Mouse (Mus musculus) retina, postnatal 7 days (tissue): ENCODE data around the gene Ube2n.
A peak's percentile ranks its signal among the peaks of the same experiment; 100 is the strongest.

ENCODE experiments used
- DNase-seq: peaks from one replicate; pipeline ENCODE4 v3.0.0-alpha.2; 2012; ENCODE audit warnings: low read depth, low spot score

The Ube2n gene

GRCm38 (mm10) chr10:95559426-95559825, 44.5 kb downstream of the Ube2n start:
- no peak for DNase-seq

- no peak for DNase-seq
Measured at GRCm38 (mm10) chr10:95560394-95560983, 45.5 kb downstream of the Ube2n start.

GRCm38 (mm10) chr10:95561616-95562015, 46.7 kb downstream of the Ube2n start:
- no peak for DNase-seq

DNA sequence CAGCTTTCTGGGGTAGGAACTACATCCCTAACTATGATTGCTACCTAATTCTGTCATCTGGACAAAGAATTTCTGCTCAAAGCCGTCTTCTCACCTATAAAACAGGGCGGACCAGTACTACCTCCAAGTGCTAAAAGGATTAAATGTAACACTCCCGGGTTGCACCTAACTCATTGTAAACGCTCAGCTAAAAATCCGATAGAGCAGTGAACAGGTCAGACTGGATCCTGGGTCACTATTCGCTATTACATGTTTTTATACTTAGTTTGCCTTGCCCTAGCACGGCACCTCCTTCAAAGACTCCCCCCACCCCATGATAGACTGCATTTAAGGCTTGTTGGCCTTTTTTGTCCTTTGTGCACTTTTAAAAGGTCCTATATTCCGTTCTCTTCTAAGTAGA, 47.5 kb downstream of the Ube2n start:
- no peak for DNase-seq

- DNase-seq: no peak
Measured at GRCm38 (mm10) chr10:95562859-95563841, 48.2 kb downstream of the Ube2n start.

GRCm38 (mm10) chr10:95563851-95564845, 49.2 kb downstream of the Ube2n start, which contains the start of gene Nudt4:
Nudt4 (minus strand) TSS chr10:95564146.
- DNase-seq: peak; percentile 91

- no peak for DNase-seq
Measured at GRCm38 (mm10) chr10:95565156-95565854, 50.4 kb downstream of the Ube2n start.

DNA sequence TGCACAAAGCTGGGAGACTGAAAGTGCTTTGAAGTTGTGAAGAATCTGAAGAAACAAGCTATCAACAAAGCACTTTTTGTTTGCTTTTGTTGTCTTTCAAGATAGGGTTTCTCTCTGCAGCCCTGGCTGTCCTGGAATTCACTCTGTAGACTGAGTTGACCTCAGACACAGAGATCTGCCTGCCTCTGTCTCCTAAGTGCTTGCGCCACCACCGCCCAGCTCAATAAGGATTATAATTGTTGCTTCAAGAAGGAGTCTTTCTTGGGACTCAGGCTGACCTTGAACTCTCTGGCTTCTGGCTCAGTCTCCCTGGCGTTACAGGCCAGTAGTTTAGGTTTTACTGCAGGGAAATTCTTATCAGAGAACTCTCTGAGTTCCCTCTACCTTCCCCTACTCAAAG, 51.8 kb downstream of the Ube2n start:
- no peak for DNase-seq

- DNase-seq: no peak
Measured at GRCm38 (mm10) chr10:95567550-95567949, 52.6 kb downstream of the Ube2n start.

GRCm38 (mm10) chr10:95568016-95568415, 53.1 kb downstream of the Ube2n start:
- no peak for DNase-seq

DNA sequence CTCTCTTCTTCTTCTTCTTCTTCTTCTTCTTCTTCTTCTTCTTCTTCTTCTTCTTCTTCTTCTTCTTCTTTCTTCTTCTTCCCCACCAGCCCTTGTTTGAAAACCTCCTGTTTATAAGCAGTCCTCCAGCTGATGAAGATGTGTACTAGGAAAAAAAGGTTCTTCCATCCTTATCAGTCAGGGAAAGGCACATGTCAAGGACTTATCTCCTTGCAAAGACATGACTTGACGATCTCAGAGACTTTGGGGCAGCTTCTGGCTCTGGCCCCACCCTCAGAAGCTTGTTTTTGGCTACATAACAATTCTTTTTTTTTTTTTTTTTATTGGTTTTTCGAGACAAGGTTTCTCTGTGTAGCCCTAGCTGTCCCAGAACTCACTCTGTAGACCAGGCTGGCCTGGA, 54.5 kb downstream of the Ube2n start:
- no peak for DNase-seq

GRCm38 (mm10) chr10:95574994-95575393, 60.0 kb downstream of the Ube2n start:
- no peak for DNase-seq

- no peak for DNase-seq
Measured at GRCm38 (mm10) chr10:95575839-95576380, 61.0 kb downstream of the Ube2n start.

DNA sequence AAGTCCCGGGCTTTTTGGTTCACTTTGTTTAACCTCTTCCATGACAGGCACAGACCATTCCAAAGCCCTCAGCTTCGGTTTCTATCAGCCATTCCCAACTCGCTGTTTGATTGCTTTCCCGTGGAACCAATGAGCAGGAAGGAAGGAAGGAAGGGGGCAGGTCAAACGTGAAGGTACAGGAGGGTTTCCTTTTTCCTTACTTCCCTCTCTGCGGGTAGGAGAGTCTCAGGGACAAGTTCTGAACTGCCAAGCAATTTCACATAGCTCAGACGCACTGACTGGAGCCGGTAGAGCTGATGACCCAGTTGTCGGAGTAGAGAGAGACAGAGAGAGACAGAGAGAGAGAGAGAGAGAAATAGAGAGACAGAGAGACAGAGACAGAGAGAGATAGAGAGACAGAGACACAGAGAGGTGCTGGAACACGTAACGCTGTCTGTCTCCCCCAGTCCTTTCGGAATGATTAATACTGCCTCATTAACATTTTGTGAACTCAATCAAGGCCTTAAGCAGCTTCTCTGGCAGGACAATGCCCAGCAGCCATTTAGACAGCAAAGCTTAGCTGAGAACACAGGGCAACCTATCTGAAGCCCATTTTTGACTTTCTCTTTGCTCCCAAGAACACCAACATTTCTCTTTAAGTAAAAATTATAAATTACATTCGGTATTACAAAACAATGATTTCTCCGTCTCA, 62.1 kb downstream of the Ube2n start:
- DNase-seq: no peak

DNA sequence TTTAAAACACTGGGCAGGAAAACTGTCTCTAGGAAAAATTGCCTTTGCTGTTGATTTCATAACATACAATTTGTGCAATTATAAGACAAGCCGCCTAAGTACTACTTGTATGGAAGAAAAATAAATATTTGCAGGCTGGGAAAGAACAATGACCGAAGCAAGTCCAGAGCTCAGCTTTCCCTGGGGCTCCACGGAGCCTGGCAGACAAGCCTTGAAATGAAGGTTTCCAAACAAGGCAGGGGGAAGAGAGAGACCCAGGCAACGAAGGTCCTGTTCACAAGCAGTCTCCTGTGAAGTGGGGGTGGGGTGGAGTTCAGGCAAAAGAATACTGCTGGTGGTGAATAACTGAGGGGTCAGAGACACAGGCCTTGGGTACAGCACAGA, 62.6 kb downstream of the Ube2n start:
- DNase-seq: no peak

GRCm38 (mm10) chr10:95585554-95585953, 70.6 kb downstream of the Ube2n start:
- no peak for DNase-seq

DNA sequence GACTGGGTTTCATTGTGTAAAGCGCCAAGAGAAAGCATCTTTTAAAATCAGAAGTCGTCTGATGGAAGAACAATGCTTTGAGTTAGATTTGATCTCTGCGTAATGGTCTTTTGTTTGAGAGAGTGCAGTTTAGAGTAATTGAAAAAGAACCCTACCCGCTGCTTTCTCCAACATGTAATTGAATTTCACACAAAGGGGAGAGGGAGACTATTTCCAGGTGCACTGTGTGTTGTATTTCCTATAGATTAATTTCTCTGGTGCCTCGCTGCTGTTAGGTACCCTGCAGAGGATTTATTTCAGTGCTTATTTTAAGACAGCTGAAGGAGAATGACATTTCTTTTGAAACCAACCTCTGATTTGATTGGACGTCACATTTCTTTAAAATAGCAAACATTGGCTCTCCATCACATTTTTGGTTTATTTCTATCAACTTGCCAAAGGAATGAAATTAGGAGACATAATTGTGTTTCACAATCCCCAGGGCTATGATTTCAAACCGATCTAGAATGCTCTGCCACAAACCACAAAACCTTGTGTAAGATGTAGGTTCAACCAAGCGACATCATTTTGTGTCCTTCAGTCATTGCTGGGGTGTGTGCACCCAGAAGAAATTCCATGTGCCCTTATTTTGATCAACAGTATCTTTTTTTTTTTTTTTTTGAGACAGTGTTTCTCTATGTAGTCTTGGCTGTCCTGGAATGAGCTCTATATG, 72.7 kb downstream of the Ube2n start:
- no peak for DNase-seq

- DNase-seq: no peak
Measured at GRCm38 (mm10) chr10:95589196-95589595, 74.3 kb downstream of the Ube2n start.

DNA sequence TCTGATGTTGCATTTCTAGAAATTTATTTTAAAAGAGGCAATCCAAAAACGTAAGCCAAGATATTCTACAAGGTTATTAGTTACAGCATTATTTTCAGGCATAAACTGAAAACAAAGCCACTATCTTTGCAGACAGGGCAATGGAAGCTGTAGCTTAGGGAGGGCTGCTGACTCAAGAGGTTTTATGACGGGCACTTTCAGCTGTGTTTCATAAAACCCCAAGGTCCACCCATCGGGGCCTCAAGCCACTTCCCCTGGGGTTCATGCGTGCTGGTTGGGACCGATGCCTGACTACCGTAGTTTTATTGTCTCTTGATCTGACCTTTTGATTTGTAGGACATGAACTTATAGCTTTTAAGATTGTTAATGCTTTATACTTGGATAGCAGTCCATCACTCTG, 75.3 kb downstream of the Ube2n start:
- DNase-seq: no peak

GRCm38 (mm10) chr10:95591257-95591656, 76.3 kb downstream of the Ube2n start:
- no peak for DNase-seq
